Mouse (Mus musculus) neutrophil, adult 5-6 weeks (primary cell): ENCODE data around the gene Ybx2. TPM values are rescaled to one million over a fixed set of nuclear protein-coding genes. Genes with fewer than 3 reads are reported as not detected.
"Not testable (repeated sequence)": the region's sequence is repeated elsewhere in the genome, so short reads cannot be mapped to it uniquely, and the experiment has no call there.

ENCODE experiments used
- ATAC-seq: fragments of 151-379, 151-347 bp; 2 replicates; pipeline ENCODE4 v1.8.0; 2017; ENCODE audit warnings: mild to moderate bottlenecking, moderate TSS enrichment; ENCODE audit not compliant: insufficient number of reproducible peaks, poor library complexity, low FRiP score, severe bottlenecking; ENCODE audit errors: extremely low read depth
- total RNA-seq: library from RNA; stranded (forward); fragments of 200-1000 nt; gene quantifications from 2 replicates; pipeline ENCODE4 v1.2.3, GENCODE M21; 2017

The Ybx2 gene
- total RNA-seq, 1 experiment from 2014 or later, result not detected

DNA sequence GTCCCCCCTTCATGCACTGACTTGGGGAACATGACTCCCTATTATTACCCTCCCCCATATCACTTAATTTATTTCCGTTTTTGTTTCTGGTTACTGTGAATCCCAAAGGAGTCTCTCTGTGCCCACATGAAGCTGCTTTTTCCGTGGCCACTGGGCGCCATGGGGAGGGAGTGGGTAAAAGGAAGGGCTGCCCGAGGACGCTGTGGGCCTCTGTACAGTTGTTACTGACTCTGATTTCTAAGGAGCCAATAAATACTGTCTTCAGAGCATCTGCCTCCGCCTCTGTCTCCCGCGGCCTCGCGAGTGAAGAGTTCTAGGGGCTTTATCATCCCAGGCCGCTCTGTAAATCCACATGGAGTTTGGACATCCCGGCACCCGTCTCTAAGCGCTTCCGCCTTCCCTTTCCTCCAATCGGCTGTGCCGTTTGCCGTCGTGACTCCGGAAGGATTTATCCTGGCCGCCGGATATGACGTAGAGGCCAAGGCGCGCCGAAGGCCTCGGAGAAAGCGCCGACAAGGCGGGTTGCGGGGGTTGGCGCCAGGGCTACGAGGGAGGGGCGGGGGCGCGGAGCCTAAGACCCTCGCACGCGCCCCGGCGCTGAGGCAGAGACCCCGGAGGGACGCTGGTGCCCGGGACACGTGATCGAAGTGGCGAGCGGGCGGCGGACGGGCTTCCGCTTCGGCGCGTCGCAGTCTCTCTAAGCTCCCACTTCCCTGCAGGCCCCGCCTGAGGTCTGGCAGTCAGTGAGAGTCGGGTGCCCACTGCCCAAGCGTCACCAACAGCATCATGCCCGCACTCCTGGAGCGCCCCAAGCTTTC is 21.8 kb upstream of the Ybx2 start, which contains the start of gene Gps2:
TSS of gene Gps2 (plus strand) at position 335 of the 818 bp plus-strand sequence.
- ATAC-seq, result peak; percentile 89

DNA sequence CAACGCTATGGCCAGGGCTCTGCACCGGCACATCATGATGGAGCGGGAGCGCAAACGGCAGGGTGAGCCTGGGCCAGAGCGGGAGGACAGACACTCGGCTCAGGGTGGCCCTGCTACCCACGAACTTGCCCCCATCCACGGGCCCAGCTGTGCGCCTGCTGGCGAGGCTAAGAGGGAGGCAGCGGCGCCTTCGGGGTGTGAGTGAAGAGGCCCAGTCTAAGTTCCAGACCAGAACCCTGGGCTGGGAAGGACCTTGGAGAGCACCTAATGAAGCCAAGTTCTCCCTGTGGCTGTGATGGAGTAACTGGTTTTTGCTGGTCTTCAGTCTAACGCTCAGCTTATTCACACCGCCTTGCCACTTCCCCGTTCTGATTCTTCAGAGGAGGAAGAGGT is 21.2 kb upstream of the Ybx2 start:
- no peak for ATAC-seq

DNA sequence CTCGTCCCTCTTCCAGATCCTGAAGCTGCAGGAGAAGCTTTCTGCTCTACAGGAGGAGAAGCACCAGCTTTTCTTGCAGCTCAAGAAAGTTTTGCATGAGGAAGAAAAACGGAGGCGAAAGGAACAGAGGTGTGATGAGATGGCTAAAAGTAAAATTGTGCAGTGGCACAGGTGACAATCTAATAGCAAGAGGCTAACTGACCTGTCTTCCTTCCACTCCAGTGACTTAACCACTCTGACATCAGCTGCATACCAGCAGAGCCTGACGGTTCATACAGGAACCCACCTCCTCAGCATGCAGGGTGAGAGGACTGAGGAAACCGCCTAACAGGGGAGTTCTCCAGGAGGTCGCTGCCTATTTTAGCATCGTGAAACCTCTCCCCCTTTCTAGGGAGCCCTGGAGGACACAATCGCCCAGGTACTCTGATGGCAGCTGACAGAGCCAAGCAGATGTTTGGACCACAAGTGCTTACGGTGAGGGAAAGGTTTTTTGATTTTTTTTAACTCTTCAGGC is 20.6 kb upstream of the Ybx2 start:
- no peak for ATAC-seq

DNA sequence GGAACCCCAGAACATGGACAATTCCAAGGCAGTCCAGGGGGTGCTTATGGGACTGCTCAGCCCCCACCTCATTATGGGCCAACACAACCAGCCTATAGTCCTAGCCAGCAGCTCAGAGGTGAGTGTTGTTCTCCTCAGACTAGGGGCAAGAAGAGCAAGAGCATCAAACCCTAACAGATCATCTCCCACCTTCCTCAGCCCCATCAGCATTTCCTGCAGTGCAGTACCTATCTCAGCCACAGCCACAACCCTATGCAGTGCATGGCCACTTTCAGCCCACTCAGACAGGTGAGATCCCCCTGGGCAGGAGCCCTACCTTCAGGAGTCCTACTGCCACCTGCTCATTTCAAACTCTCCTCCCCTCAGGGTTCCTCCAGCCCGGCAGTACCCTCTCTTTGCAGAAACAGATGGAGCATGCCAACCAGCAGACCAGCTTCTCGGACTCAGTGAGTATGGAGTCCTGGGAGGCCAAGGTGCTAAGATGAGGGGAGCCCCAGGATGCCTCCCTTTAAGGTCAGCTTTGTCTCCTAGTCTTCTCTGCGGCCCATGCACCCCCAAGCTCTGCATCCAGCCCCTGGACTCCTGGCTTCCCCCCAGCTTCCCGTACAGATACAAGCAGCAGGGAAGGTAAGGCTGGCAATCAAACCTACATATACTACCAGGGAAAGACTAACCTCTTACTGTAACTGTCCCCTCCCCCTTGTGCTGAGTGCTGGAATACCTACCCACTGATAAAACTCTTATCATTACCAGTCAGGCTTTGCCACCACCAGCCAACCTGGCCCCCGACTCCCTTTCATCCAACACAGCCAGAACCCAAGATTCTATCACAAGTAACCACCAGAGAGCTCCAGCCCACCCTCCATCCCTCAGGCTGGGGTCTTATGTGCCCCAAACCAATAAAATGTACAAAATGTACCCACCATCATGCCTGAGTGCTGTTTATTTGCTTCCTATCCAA is 19.6 kb upstream of the Ybx2 start:
- ATAC-seq, result no peak

DNA sequence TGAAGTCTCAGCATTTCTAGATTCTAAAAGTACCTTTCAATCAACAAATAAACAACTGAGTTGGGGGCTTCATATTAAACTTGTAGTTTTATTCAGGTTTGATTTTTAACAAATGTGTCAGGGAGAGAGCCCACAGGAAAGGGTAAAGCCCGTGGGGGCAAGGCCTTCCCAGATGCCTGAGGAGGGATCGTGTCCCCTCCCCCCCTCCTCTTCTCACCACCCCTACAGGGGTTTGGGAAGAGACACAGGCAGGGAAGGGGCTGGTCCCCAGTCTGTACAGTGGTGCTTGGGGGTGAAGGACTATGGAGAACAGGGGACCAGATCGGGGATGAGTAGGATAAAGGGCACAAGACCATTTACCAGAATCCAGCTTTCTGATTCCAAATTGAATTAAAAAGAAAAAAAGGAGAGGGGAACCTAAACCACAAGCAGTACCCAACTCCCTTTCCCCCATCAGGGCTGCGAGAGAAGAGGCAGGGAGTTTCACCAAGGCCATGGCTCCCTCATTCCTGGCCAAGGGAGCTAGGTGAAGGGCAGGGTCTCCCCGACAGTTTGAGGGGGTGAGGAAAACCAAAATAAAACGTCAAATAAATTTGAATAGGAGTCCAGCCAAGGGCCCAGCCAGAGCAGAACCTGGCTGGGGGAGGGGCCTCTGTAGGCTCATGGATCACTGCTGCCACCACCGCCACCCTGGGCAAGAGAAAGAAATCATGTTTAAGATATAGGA is 18.8 kb upstream of the Ybx2 start:
- ATAC-seq, result not testable (repeated sequence)

DNA sequence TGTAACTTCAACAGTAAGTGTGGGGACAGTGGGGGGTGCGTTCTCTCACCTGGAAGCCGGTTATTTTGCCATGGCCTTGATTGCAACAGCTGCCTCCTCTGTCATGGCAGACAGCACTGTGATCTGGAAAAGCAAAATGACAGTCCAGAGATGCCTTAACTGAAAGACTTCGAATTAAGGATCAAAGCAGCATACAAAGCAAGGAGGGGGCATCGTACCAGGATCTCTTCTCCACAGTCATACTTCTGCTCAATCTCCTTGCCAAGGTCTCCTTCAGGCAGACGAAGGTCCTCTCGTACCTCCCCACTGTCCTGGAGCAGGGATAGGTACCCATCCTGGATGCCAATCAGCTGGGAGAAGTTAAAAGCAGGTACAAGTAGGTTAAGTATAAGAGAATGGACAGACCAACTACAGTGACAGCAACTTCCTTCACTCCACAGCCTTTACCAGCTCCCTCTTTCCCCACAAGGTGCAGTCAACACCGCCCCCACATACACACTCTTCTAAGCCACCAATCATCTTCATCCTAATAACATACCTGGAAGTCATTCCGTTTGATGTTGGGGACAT is 18.1 kb upstream of the Ybx2 start:
- ATAC-seq, result no peak

DNA sequence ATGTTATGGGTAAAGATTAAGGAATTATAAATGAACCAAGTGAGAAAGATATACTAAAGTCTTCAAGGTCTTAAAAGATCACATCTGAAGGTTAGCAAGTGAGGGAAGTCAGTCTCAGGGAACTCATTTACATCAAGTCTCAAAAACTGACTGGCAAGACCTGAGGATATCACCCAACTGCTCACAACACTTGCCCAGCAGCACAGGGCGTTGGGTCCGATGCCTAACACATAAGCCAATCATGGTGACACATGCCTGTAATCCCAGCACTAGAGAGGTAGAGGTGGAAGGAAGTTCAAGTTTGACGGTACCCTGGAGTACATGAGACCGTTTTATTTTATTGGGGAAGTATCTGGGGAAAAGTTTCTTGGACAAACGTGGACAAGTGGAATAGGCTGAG is 17.5 kb upstream of the Ybx2 start:
- no peak for ATAC-seq

DNA sequence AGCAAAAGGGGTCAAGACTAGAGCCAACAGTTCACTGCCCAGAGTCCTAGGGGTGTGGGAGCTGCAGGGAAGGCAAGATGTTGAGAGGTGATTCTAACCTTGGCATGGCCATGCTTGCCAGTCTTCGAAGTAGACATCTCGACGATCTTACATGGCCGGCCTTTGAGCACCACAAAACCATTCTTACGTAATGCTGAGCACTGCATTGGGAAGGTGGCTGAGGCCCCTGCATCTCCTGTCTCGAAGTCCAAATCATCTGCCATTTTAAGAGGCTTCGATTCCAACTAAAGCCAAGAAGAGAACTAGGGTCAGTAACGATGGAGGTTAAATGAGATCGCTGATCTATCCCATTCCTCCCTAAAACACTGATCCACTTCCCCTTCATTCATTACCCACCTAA is 16.5 kb upstream of the Ybx2 start:
- ATAC-seq, result no peak

DNA sequence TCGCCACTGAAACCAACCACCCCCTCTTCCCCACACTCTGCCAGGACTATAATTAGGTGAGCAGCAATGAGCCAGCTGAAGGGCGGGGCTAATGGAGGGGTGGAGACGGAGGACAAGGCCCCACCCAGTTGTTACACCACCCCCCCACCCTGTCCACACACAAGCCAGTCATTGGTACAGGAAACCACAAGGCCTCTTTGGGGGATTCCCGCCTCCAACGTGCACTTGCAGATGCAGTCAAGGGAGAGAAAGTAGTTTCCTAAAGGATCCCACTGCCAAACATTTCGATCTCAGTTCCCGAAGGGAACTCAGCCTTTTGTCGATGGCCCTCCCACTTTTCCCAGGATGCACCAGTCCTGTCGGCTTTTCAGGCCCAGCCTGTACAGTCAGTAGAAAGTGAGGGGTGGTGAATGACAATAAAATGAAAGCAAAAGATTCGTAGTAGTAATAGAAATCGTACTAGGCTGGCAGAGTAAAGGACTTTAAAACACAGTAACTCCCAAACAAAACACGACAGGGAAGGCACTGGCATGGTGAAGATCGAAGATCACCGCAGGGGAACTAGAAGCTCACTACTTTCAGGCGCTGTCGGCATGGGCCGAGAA is 15.8 kb upstream of the Ybx2 start:
- peak; percentile 43 for ATAC-seq

DNA sequence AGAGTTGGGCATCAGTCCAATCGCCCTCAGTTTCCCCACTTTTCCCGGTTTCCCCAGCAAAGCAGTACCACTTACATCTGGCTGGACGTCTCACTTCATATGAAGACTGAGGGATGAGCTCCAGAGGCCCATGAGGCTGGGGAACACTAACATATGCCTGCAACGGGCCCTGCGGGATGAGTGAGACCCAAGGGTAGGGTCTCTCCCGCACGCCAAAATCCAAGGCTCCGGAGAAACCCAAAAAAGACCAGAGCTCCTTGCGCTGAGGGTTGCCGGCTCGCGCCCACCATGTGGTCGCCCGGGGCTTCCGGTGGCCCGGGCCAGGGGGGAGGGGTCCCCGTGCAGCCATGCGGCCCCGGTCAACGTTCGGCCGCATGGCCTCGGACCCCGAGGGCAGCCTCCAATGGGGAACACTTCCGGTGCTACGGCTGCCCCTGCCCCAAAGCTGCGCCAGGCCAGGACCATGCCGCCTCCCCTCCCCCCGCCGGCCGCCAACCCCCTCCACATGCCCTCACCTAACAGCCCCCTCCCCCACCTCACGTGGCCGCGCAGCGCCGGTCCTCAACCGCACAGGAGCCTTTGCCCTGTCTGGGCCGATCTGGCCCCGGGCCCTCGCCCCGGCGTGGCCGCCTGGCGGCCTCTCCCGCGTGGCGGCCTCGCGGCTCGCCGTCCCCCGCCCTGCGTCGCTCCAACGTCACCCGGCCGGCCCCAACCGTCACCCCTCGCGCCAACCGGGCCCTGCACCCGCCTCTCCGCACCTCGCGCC is 15.1 kb upstream of the Ybx2 start:
- no peak for ATAC-seq

DNA sequence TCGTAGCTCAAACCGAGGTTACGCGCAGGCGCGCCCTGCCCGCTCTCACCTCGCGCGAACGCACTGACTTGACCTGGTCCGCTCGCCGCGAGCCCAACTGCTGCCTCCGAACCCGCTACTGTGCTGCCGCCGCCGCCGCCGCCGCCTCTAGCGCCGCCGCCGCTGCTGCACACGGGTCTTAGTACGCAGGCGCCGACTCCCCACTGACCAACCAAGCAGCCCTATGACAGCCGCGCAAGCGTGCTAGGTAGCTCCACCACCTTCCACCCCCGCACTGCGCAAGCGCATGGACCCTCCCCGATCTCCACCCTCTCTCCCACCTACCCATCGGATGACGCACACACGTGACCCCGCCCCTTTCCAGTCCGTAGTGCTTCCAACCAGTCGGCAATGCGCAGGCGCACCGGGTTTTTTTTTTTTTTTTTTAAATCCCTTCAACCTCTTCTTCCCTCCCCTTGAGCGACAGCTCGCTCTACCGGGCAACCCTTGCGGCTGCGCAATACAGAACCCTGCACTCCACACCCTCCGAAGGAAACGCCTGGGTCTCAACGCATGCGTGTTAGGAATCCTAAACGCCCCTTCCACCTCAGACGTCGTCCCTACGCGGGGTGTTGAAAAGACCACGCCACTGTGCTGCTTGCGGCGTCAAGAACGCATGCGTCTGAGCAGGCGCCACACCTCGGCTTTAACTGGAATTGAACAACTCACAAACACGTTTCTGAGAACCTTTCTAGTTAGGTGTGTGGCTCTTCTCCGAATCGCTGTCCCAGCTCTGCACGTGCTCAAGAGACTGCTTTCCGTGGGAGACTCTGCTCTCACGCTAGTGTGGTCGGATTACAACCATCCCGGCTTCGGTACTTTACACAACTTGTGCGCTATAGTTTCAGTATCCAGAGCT is 14.2 kb upstream of the Ybx2 start, which contains the start of gene Eif5a:
TSS of gene Eif5a (minus strand) at position 845 of the 898 bp plus-strand sequence.
- ATAC-seq, result peak; percentile 80

DNA sequence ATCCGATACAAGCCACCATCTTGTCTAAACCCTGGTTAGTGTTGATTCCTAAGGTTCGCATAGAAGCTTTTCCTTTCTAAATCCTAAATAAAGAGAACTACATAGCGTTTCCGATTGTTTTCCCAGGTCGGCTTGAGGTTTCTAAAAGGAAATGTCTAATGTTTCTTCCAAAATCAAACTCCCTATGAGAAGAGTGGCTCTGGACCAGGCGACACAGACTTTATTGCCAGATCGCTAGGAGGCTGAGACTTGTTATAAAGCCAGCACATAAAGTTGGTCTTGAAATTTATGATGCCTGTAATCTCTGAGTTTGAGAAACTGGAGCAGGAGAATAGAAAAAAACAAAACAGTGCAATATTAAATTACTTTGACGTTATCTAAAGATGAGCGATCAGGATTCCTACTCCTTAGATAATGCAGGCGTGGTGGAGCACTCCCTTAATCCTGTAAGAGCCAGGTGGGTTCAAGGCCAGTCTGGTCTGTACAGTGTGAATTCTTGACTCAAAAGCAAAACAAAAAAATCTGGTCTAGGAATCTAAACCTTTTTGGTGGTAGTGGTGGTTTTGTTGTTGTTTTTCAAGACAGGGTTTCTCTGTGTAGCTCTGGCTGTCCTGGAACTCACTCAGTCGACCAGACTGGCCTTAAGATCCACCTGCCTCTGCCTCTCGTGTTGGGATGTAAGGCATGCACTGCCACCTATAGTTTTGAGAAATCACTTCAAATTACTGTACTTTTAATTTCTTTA is 13.4 kb upstream of the Ybx2 start:
- ATAC-seq, result no peak

DNA sequence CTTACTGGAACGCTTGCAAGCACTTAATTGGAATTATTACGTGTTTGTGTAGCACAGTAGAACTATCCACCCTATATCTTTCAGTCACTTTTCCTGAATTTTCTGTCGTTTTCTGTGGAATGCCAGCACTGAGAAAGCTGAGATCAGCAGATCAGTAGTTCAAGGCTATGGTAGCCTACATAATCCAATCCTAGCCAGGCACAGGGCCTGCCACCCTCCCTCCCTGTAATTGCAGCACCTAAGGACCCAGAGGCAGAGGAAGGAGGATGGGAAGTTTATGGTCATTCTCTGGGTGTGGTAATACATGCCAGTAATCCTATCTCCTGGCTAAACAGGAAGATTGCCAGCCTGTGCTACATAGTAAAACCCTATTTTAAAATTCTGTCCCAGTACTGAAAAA is 12.8 kb upstream of the Ybx2 start:
- ATAC-seq, result no peak

DNA sequence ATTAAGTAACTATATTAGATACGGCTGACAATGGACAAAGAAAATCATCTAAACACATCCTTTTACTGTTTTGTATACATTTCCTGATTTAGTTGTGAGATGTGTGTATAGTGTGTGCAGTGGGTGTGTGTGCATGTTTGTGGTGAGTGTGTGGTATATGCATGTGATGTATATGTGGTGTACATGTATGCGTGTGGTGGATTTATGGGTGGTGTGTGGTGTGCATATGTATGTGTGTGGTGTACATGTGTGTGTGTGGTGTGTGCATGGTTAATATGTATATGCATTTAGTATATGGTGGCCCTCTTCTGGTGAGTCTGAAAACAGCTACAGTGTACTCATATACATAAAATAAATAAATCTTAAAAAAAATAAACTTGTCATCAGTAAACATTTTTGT is 8.1 kb upstream of the Ybx2 start:
- no peak for ATAC-seq

DNA sequence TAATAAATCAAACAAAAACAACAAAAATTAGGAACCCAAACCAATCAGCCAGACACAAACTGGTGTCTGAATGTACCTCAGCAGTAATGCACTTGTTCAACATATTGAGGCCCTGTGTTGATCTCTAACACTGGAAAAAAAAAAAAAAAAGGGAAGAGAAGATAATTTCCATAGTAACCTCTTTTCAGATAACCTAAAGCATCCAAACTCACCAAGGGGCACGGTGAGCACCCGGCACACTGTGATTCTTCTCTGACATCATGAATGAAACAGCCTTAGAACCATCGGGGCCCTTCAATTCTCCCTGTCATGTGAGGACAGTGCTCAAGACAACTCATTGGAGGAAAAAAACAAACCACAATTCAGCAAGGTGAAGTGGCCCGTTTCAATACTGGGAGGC is 5.9 kb upstream of the Ybx2 start:
- no peak for ATAC-seq

DNA sequence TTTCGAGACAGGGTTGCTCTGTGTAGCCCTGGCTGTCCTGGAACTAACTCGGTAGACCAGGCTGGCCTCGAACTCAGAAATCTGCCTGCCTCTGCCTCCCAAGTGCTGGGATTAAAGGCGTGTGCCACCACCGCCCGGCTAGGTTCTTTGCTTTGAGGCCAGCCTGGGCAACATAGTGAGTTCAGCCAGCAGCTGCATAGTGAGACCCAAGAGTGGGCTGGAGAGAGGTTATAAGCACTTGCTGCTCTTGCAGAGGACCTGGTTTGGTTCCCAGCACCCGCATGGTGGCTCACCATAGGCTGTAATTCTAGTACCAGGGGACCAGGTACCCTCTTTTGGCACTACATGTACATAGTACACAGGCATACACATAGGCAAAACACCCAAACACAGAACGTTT is 5.4 kb upstream of the Ybx2 start:
- ATAC-seq, result not testable (repeated sequence)
